Mouse (Mus musculus): ENCODE results near the gene Sstr3. TPM values are rescaled to one million over a fixed set of nuclear protein-coding genes. Genes with fewer than 3 reads are reported as not detected.

The Sstr3 gene
- 1.6 and 4.0 TPM in 2 replicates for polyA plus RNA-seq (2012; rRNA removed)

GRCm38 (mm10) chr15:78544561-78545001 is at the start of gene Sstr3:
TSS of gene Sstr3 (minus strand) at chr15:78544685.

GRCm38 (mm10) chr15:78572658-78573397 is 28.3 kb upstream of the Sstr3 start, which contains the start of gene Rac2:
TSS of gene Rac2 (minus strand) at chr15:78572783.

GRCm38 (mm10) chr15:78530671-78531450 is 13.6 kb downstream of the Sstr3 start, which contains the start of gene C1qtnf6:
TSS of gene C1qtnf6 (minus strand) at chr15:78531416.

GRCm38 (mm10) chr15:78494968-78495406 is 49.5 kb downstream of the Sstr3 start, which contains the start of gene Il2rb:
TSS of gene Il2rb (minus strand) at chr15:78495271.

Other genes starting within 250 kb of the Sstr3 start
- gene Csf2rb2, start 239.0 kb downstream of the Sstr3 start, polyA plus RNA-seq (2012; rRNA removed): 8.8 and 9.3 TPM in 2 replicates
- 11.4 and 11.6 TPM in 2 replicates for gene Csf2rb, start 218.9 kb downstream of the Sstr3 start, polyA plus RNA-seq (2012; rRNA removed)
- gene Tex33, start 148.8 kb downstream of the Sstr3 start, polyA plus RNA-seq (2012; rRNA removed): not detected in 2 replicates
- 255 and 260 TPM in 2 replicates for gene Tst, start 138.8 kb downstream of the Sstr3 start, polyA plus RNA-seq (2012; rRNA removed)
- 252 and 268 TPM in 2 replicates for gene Mpst, start 138.3 kb downstream of the Sstr3 start, polyA plus RNA-seq (2012; rRNA removed)
- gene Kctd17, start 116.1 kb downstream of the Sstr3 start, polyA plus RNA-seq (2012; rRNA removed): 438 and 485 TPM in 2 replicates
- 2.8 and 4.7 TPM in 2 replicates for gene Tmprss6, start 76.1 kb downstream of the Sstr3 start, polyA plus RNA-seq (2012; rRNA removed)
- gene Il2rb, start 49.4 kb downstream of the Sstr3 start, polyA plus RNA-seq (2012; rRNA removed): 5.2 and 5.4 TPM in 2 replicates
- 174 and 185 TPM in 2 replicates for gene C1qtnf6, start 13.3 kb downstream of the Sstr3 start, polyA plus RNA-seq (2012; rRNA removed)
- 25.3 and 54.1 TPM in 2 replicates for gene Rac2, start 28.1 kb upstream of the Sstr3 start, polyA plus RNA-seq (2012; rRNA removed)
- 36.0 and 41.9 TPM in 2 replicates for gene Cyth4, start 52.4 kb upstream of the Sstr3 start, polyA plus RNA-seq (2012; rRNA removed)
- 0.58 and 0.59 TPM in 2 replicates for gene Elfn2, start 174.1 kb upstream of the Sstr3 start, polyA plus RNA-seq (2012; rRNA removed)
- gene Mfng, start 228.8 kb upstream of the Sstr3 start, polyA plus RNA-seq (2012; rRNA removed): 27.2 and 31.3 TPM in 2 replicates

Measured in ovary, adult 2 months (tissue).